Mouse (Mus musculus) hindbrain, embryonic 14.5 days (tissue): ENCODE results near the gene 4930432M17Rik. TPM values are rescaled to one million over a fixed set of nuclear protein-coding genes. Genes with fewer than 3 reads are reported as not detected.
A peak's percentile ranks its signal among the peaks of the same experiment; 100 is the strongest.

Experiments
- ATAC-seq: fragments of 200-750 bp; cut with Nextera tagmentation; 2 replicates; pipeline ENCODE4 v1.8.0; 2017; ENCODE audit warnings: moderate number of reproducible peaks, mild to moderate bottlenecking, moderate TSS enrichment, moderate library complexity; ENCODE audit not compliant: low FRiP score
- DNase-seq: peaks from one replicate; pipeline ENCODE4 v3.0.0-alpha.2; 2015; ENCODE audit warnings: low spot score
- H3K27ac ChIP-seq: fragments of 300-500 bp; sonication (generic); 2 replicates; pipeline ENCODE4 v1.5.1; 2014; ENCODE audit warnings: mild to moderate bottlenecking, moderate library complexity
- H3K27me3 ChIP-seq: fragments of 300-500 bp; sonication (generic); 2 replicates; pipeline ENCODE4 v1.6.1; 2014; ENCODE audit warnings: mild to moderate bottlenecking, low read length, mixed read lengths; ENCODE audit not compliant: control insufficient read depth, insufficient read depth
- H3K36me3 ChIP-seq: fragments of 300-500 bp; sonication (generic); replicated peaks from 2 replicates; pipeline ENCODE4 v1.6.1; 2014; ENCODE audit not compliant: control insufficient read depth, insufficient read depth
- H3K4me1 ChIP-seq: fragments of 300-500 bp; sonication (generic); replicated peaks from 2 replicates; pipeline ENCODE4 v1.6.1; 2014; ENCODE audit warnings: antibody characterized with exemption, low read length, mixed read lengths; ENCODE audit not compliant: control insufficient read depth, insufficient read depth
- H3K4me2 ChIP-seq: fragments of 300-500 bp; sonication (generic); replicated peaks from 2 replicates; pipeline ENCODE4 v1.6.1; 2014; ENCODE audit warnings: mild to moderate bottlenecking, moderate library complexity
- H3K4me3 ChIP-seq: fragments of 300-500 bp; sonication (generic); replicated peaks from 2 replicates; pipeline ENCODE4 v1.5.1; 2014; ENCODE audit warnings: mild to moderate bottlenecking, low read length
- H3K9ac ChIP-seq: fragments of 300-500 bp; sonication (generic); 2 replicates; pipeline ENCODE4 v1.6.1; 2014
- H3K9me3 ChIP-seq: fragments of 300-500 bp; sonication (generic); 2 replicates; pipeline ENCODE4 v1.6.1; 2016; ENCODE audit warnings: low read length; ENCODE audit not compliant: control insufficient read depth
- WGBS: fragments of 180-500 bp; shearing (Covaris S2); extraction: QIAGEN DNeasy Blood & Tissue Kit; methylation state at CpG from one replicate; pipeline ENCODE4 v1.1.7; 2014; 5-methylcytosine and 5-hydroxymethylcytosine counted together
- polyA plus RNA-seq: library from polyadenylated mRNA; unstranded; fragments of >200 nt; fragmentation: Nextera tagmentation; extraction: Ambion mirVana; gene quantifications from 2 replicates; pipeline ENCODE4 v1.2.1, GENCODE M21; 2014

4930432M17Rik gene
- polyA plus RNA-seq, 1 experiment from 2014 or later, result not detected

GRCm38 (mm10) chr3:121721691-121722070, 51.1 kb downstream of the 4930432M17Rik start:
- Histone ChIP-seq H3K4me1 (peaks cover 11% of the 10 kb centered on the region; the same call in 1 of the 2 replicates), H3K36me3 (no peaks in the 10 kb centered on the region), H3K27ac (no peak overlapping the region), H3K4me3 (no peak overlapping the region), H3K27me3 (0 out of 2 replicates have a peak, but pooled peaks cover 3% of the 10 kb centered on the region), H3K9me3 (no peaks in the 10 kb centered on the region), H3K9ac (no peak overlapping the region), H3K4me2 (no peak overlapping the region)
- DNase-seq (no peak), ATAC-seq (no peak)
- WGBS, result 58% methylated on average over 7 of the region's 7 CpGs

- H3K27me3 ChIP-seq, result 0 out of 2 replicates have a peak, but pooled peaks cover 3% of the 10 kb centered on the region
These were observed 52.6 kb downstream of the 4930432M17Rik start, which contains the start of gene F3 for GRCm38 (mm10) chr3:121722971-121723844. F3 (plus strand) TSS chr3:121723537.

GRCm38 (mm10) chr3:121723968-121724524, 53.5 kb downstream of the 4930432M17Rik start:
- H3K4me2 ChIP-seq, result peak overlapping the region; percentile 81
- no peaks in the 10 kb centered on the region for H3K36me3 ChIP-seq
- DNase-seq, result peak; percentile 43
- ATAC-seq, result peak; percentile 41; the same call in 1 of the 2 replicates
- H3K27me3 ChIP-seq, result 0 out of 2 replicates have a peak, but pooled peaks cover 3% of the 10 kb centered on the region
- peak overlapping the region; percentile 61 for H3K4me3 ChIP-seq
- H3K9me3 ChIP-seq, result no peaks in the 10 kb centered on the region
- no peak overlapping the region for H3K27ac ChIP-seq
- peaks cover 11% of the 10 kb centered on the region; the same call in 1 of the 2 replicates for H3K4me1 ChIP-seq
- peak overlapping the region; percentile 59 for H3K9ac ChIP-seq
- 7% methylated on average over 20 of the region's 20 CpGs for WGBS

More at GRCm38 (mm10) chr3:121722971-121723844, 52.6 kb downstream of the 4930432M17Rik start, which contains the start of gene F3:
- WGBS, result under 1% methylated on average over 66 of the region's 73 CpGs
- peak within 1 kb of the TSS; percentile 81 for H3K4me2 ChIP-seq
- DNase-seq, result peak; percentile 76
- peak; percentile 89 for ATAC-seq
- H3K36me3 ChIP-seq, result no peaks in the 10 kb centered on the region
- 0 out of 2 replicates have a peak within 1 kb of the TSS, but pooled peaks have one; percentile 3 for H3K27ac ChIP-seq
- peaks cover 11% of the 10 kb centered on the region; the same call in 1 of the 2 replicates for H3K4me1 ChIP-seq
- peak within 1 kb of the TSS; percentile 59 for H3K9ac ChIP-seq
- peak within 1 kb of the TSS; percentile 61 for H3K4me3 ChIP-seq
- H3K9me3 ChIP-seq, result no peaks in the 10 kb centered on the region

GRCm38 (mm10) chr3:121724553-121724952, 54.0 kb downstream of the 4930432M17Rik start:
- Histone ChIP-seq H3K27ac (no peak overlapping the region), H3K4me3 (peak overlapping the region; percentile 61), H3K9ac (peak overlapping the region; percentile 59; the same call in 1 of the 2 replicates), H3K4me2 (peak overlapping the region; percentile 81), H3K27me3 (0 out of 2 replicates have a peak, but pooled peaks cover 3% of the 10 kb centered on the region), H3K9me3 (no peaks in the 10 kb centered on the region), H3K4me1 (peaks cover 11% of the 10 kb centered on the region; the same call in 1 of the 2 replicates), H3K36me3 (no peaks in the 10 kb centered on the region)
- WGBS, result 50% methylated on average over 12 of the region's 12 CpGs
- ATAC-seq, result no peak
- no peak for DNase-seq

GRCm38 (mm10) chr3:121725651-121726050, 55.1 kb downstream of the 4930432M17Rik start:
- H3K4me2 ChIP-seq, result 0 out of 2 replicates have a peak overlapping the region, but pooled peaks have one; percentile 8
- WGBS, result 78% methylated on average over 10 of the region's 10 CpGs

GRCm38 (mm10) chr3:121729678-121730077, 59.1 kb downstream of the 4930432M17Rik start:
- no peak for ATAC-seq
- DNase-seq, result no peak
- no peaks in the 10 kb centered on the region for H3K9me3 ChIP-seq
- H3K4me3 ChIP-seq, result no peak overlapping the region
- H3K27ac ChIP-seq, result no peak overlapping the region
- no peak overlapping the region for H3K4me2 ChIP-seq
- 86% methylated on average over 4 of the region's 4 CpGs for WGBS
- no peak overlapping the region for H3K9ac ChIP-seq
- H3K36me3 ChIP-seq, result peaks cover 19% of the 10 kb centered on the region
- no peaks in the 10 kb centered on the region for H3K4me1 ChIP-seq
- H3K27me3 ChIP-seq, result 0 out of 2 replicates have a peak, but pooled peaks cover 3% of the 10 kb centered on the region

More at GRCm38 (mm10) chr3:121725651-121726050, 55.1 kb downstream of the 4930432M17Rik start:
- no peak overlapping the region for H3K9ac ChIP-seq
- H3K4me1 ChIP-seq, result peaks cover 11% of the 10 kb centered on the region; the same call in 1 of the 2 replicates
- H3K36me3 ChIP-seq, result 0 out of 2 replicates have a peak, but pooled peaks cover 3% of the 10 kb centered on the region
- H3K27ac ChIP-seq, result no peak overlapping the region
- DNase-seq, result no peak
- 0 out of 2 replicates have a peak, but pooled peaks cover 3% of the 10 kb centered on the region for H3K27me3 ChIP-seq
- H3K4me3 ChIP-seq, result no peak overlapping the region
- no peaks in the 10 kb centered on the region for H3K9me3 ChIP-seq
- ATAC-seq, result no peak

Other genes starting within 250 kb of the 4930432M17Rik start
- 436 and 444 TPM in 2 replicates for gene Cnn3, start 244.3 kb upstream of the 4930432M17Rik start, polyA plus RNA-seq
- gene Slc44a3, start 138.4 kb upstream of the 4930432M17Rik start, polyA plus RNA-seq, result 0.51 and 1.1 TPM in 2 replicates
- 6.5 and 8.2 TPM in 2 replicates for gene F3, start 52.8 kb downstream of the 4930432M17Rik start, polyA plus RNA-seq
- gene Abcd3, start 144.5 kb downstream of the 4930432M17Rik start, polyA plus RNA-seq, result 84.8 and 94.9 TPM in 2 replicates